Mouse (Mus musculus): ENCODE results near the gene Pnkd.
A peak's percentile ranks its signal among the peaks of the same experiment; 100 is the strongest.
"Not testable (repeated sequence)": the region's sequence is repeated elsewhere in the genome, so short reads cannot be mapped to it uniquely, and the experiment has no call there.

Gene Pnkd

GRCm38 (mm10) chr1:74329899-74330431, 45.2 kb downstream of the Pnkd start:
- no peak for DNase-seq (ENCODE audit: low read depth, low spot score)

GRCm38 (mm10) chr1:74331046-74331681, 46.4 kb downstream of the Pnkd start:
- DNase-seq (ENCODE audit: low read depth, low spot score): no peak

- DNase-seq (ENCODE audit: low read depth, low spot score): peak; percentile 97
Measured at GRCm38 (mm10) chr1:74332241-74332763, 47.6 kb downstream of the Pnkd start.

GRCm38 (mm10) chr1:74332930-74333329, 48.2 kb downstream of the Pnkd start:
- no peak for DNase-seq (ENCODE audit: low read depth, low spot score)

GRCm38 (mm10) chr1:74334607-74335006, 49.9 kb downstream of the Pnkd start:
- no peak for DNase-seq (ENCODE audit: low read depth, low spot score)

- DNase-seq (ENCODE audit: low read depth, low spot score): no peak
Measured at GRCm38 (mm10) chr1:74335033-74335432, 50.3 kb downstream of the Pnkd start.

GRCm38 (mm10) chr1:74335436-74336170, 50.9 kb downstream of the Pnkd start:
- DNase-seq (ENCODE audit: low read depth, low spot score): no peak

- no peak for DNase-seq (ENCODE audit: low read depth, low spot score)
Measured at GRCm38 (mm10) chr1:74337241-74337771, 52.6 kb downstream of the Pnkd start.

- no peak for DNase-seq (ENCODE audit: low read depth, low spot score)
Measured at GRCm38 (mm10) chr1:74338013-74338412, 53.3 kb downstream of the Pnkd start.

- DNase-seq (ENCODE audit: low read depth, low spot score): no peak
Measured at GRCm38 (mm10) chr1:74338626-74339025, 53.9 kb downstream of the Pnkd start.

- DNase-seq (ENCODE audit: low read depth, low spot score): no peak
Measured at GRCm38 (mm10) chr1:74339917-74340316, 55.2 kb downstream of the Pnkd start.

GRCm38 (mm10) chr1:74340361-74340764, 55.6 kb downstream of the Pnkd start:
- no peak for DNase-seq (ENCODE audit: low read depth, low spot score)

GRCm38 (mm10) chr1:74340992-74341391, 56.3 kb downstream of the Pnkd start:
- DNase-seq (ENCODE audit: low read depth, low spot score): not testable (repeated sequence)

- DNase-seq (ENCODE audit: low read depth, low spot score): no peak
Measured at GRCm38 (mm10) chr1:74341898-74342297, 57.2 kb downstream of the Pnkd start.

- DNase-seq (ENCODE audit: low read depth, low spot score): no peak
Measured at GRCm38 (mm10) chr1:74342308-74342707, 57.6 kb downstream of the Pnkd start.

- DNase-seq (ENCODE audit: low read depth, low spot score): no peak
Measured at GRCm38 (mm10) chr1:74343161-74343560, 58.4 kb downstream of the Pnkd start.

GRCm38 (mm10) chr1:74344163-74344916, 59.6 kb downstream of the Pnkd start:
- DNase-seq (ENCODE audit: low read depth, low spot score): no peak

GRCm38 (mm10) chr1:74351185-74351769, 66.5 kb downstream of the Pnkd start:
- no peak for DNase-seq (ENCODE audit: low read depth, low spot score)

GRCm38 (mm10) chr1:74352532-74353096, 67.9 kb downstream of the Pnkd start:
- no peak for DNase-seq (ENCODE audit: low read depth, low spot score)

GRCm38 (mm10) chr1:74353453-74354229, 68.9 kb downstream of the Pnkd start:
- DNase-seq (ENCODE audit: low read depth, low spot score): no peak
